Mouse (Mus musculus) heart, embryonic 11.5 days (tissue): ENCODE measurements at regions not wholly inside any gene's neighbourhood (a gene's known extent, or its start where the extent isn't known, plus 50 kb on each side); places are given as distances from the start of the nearest gene placed in this dataset.

ENCODE experiments used
- ATAC-seq: fragments of 200-750 bp; cut with Nextera tagmentation; replicated peaks from 2 replicates; pipeline ENCODE4 v1.8.0; 2017; ENCODE audit warnings: moderate library complexity; ENCODE audit not compliant: insufficient number of reproducible peaks, low FRiP score, low TSS enrichment
- H3K27ac ChIP-seq: fragments of 300-500 bp; sonication (generic); 2 replicates; pipeline ENCODE4 v1.5.1; 2014; ENCODE audit warnings: mild to moderate bottlenecking, low read depth, low read length
- H3K27me3 ChIP-seq: fragments of 300-500 bp; sonication (generic); 2 replicates; pipeline ENCODE4 v1.6.1; 2014; ENCODE audit warnings: mild to moderate bottlenecking, low read length, mixed read lengths; ENCODE audit not compliant: control insufficient read depth, insufficient read depth
- H3K36me3 ChIP-seq: fragments of 300-500 bp; sonication (generic); 2 replicates; pipeline ENCODE4 v1.6.1; 2014; ENCODE audit warnings: mild to moderate bottlenecking, low read length, moderate library complexity, mixed read lengths; ENCODE audit not compliant: control insufficient read depth, insufficient read depth
- H3K4me1 ChIP-seq: fragments of 300-500 bp; sonication (generic); 2 replicates; pipeline ENCODE4 v1.6.1; 2014; ENCODE audit warnings: low read length; ENCODE audit not compliant: control insufficient read depth, insufficient read depth
- H3K4me2 ChIP-seq: fragments of 300-500 bp; sonication (generic); 2 replicates; pipeline ENCODE4 v1.6.1; 2014; ENCODE audit warnings: mild to moderate bottlenecking, moderate library complexity
- H3K4me3 ChIP-seq: fragments of 300-500 bp; sonication (generic); 2 replicates; pipeline ENCODE4 v1.5.1; 2014; ENCODE audit warnings: low read depth, low read length
- H3K9ac ChIP-seq: fragments of 300-500 bp; sonication (generic); 2 replicates; pipeline ENCODE4 v1.6.1; 2014; ENCODE audit warnings: mild to moderate bottlenecking, low read depth, low read length, moderate library complexity
- H3K9me3 ChIP-seq: fragments of 300-500 bp; sonication (generic); replicated peaks from 2 replicates; pipeline ENCODE4 v1.6.1; 2016; ENCODE audit warnings: low read length; ENCODE audit not compliant: control insufficient read depth
- WGBS: fragments of 180-500 bp; shearing (Covaris S2); extraction: QIAGEN DNeasy Blood & Tissue Kit; methylation state at CpG from one replicate; pipeline ENCODE4 v1.1.7; 2014; ENCODE audit not compliant: insufficient replicate concordance; 5-methylcytosine and 5-hydroxymethylcytosine counted together

- Histone ChIP-seq H3K4me2 (peak overlapping the region; percentile 53), H3K27ac (no peak overlapping the region), H3K27me3 (0 out of 2 replicates have a peak, but pooled peaks cover 3% of the 10 kb centered on the region), H3K9ac (no peak overlapping the region), H3K9me3 (no peaks in the 10 kb centered on the region), H3K4me1 (peaks cover 8% of the 10 kb centered on the region), H3K4me3 (peak overlapping the region; percentile 18; the same call in 1 of the 2 replicates), H3K36me3 (no peaks in the 10 kb centered on the region)
- 23% methylated on average over 16 of the region's 16 CpGs for WGBS
- no peak for ATAC-seq
Measured at GRCm38 (mm10) chr12:29232492-29233447, 295.4 kb upstream of the Myt1l start.

GRCm38 (mm10) chr12:29236496-29236895, 291.7 kb upstream of the Myt1l start:
- no peak overlapping the region for H3K4me3 ChIP-seq
- no peak overlapping the region for H3K27ac ChIP-seq
- no peak for ATAC-seq
- WGBS, result 75% methylated on average over 2 of the region's 2 CpGs
- H3K4me2 ChIP-seq, result no peak overlapping the region
- no peaks in the 10 kb centered on the region for H3K36me3 ChIP-seq
- H3K27me3 ChIP-seq, result no peaks in the 10 kb centered on the region
- H3K9ac ChIP-seq, result no peak overlapping the region
- peaks cover 10% of the 10 kb centered on the region for H3K4me1 ChIP-seq
- no peaks in the 10 kb centered on the region for H3K9me3 ChIP-seq

GRCm38 (mm10) chr12:29237516-29237915, 290.7 kb upstream of the Myt1l start:
- Histone ChIP-seq H3K9ac (no peak overlapping the region), H3K4me1 (peaks cover 7% of the 10 kb centered on the region), H3K36me3 (no peaks in the 10 kb centered on the region), H3K4me3 (no peak overlapping the region), H3K4me2 (no peak overlapping the region), H3K27ac (no peak overlapping the region), H3K9me3 (no peaks in the 10 kb centered on the region), H3K27me3 (no peaks in the 10 kb centered on the region)
- ATAC-seq, result no peak
- WGBS, result 66% methylated on average over 5 of the region's 5 CpGs

- H3K4me2 ChIP-seq, result no peak overlapping the region
- no peaks in the 10 kb centered on the region for H3K36me3 ChIP-seq
- H3K4me1 ChIP-seq, result 0 out of 2 replicates have a peak, but pooled peaks cover 2% of the 10 kb centered on the region
- no peak overlapping the region for H3K27ac ChIP-seq
- no peak overlapping the region for H3K9ac ChIP-seq
- no peak for ATAC-seq
- H3K4me3 ChIP-seq, result no peak overlapping the region
- H3K27me3 ChIP-seq, result no peaks in the 10 kb centered on the region
- H3K9me3 ChIP-seq, result no peaks in the 10 kb centered on the region
- WGBS, result 73% methylated on average over 3 of the region's 3 CpGs
Measured at GRCm38 (mm10) chr12:29239482-29239881, 288.7 kb upstream of the Myt1l start.

- 21% methylated on average over 5 of the region's 5 CpGs for WGBS
- H3K9ac ChIP-seq, result no peak overlapping the region
- H3K27ac ChIP-seq, result no peak overlapping the region
- no peak overlapping the region for H3K4me3 ChIP-seq
- H3K4me2 ChIP-seq, result no peak overlapping the region
- no peaks in the 10 kb centered on the region for H3K27me3 ChIP-seq
- no peaks in the 10 kb centered on the region for H3K9me3 ChIP-seq
- 0 out of 2 replicates have a peak, but pooled peaks cover 2% of the 10 kb centered on the region for H3K4me1 ChIP-seq
- no peak for ATAC-seq
- H3K36me3 ChIP-seq, result no peaks in the 10 kb centered on the region
Measured at GRCm38 (mm10) chr12:29239975-29240374, 288.2 kb upstream of the Myt1l start.

GRCm38 (mm10) chr12:29243087-29243486, 285.1 kb upstream of the Myt1l start:
- no peak overlapping the region for H3K4me2 ChIP-seq
- WGBS, result 78% methylated on average over 5 of the region's 5 CpGs
- H3K4me1 ChIP-seq, result 0 out of 2 replicates have a peak, but pooled peaks cover 2% of the 10 kb centered on the region
- no peak overlapping the region for H3K4me3 ChIP-seq
- no peaks in the 10 kb centered on the region for H3K9me3 ChIP-seq
- no peak for ATAC-seq
- no peak overlapping the region for H3K27ac ChIP-seq
- no peak overlapping the region for H3K9ac ChIP-seq
- no peaks in the 10 kb centered on the region for H3K27me3 ChIP-seq
- H3K36me3 ChIP-seq, result no peaks in the 10 kb centered on the region

GRCm38 (mm10) chr12:29246041-29246440, 282.1 kb upstream of the Myt1l start:
- no peak for ATAC-seq
- WGBS, result 42% methylated on average over 3 of the region's 3 CpGs
- Histone ChIP-seq H3K4me1 (no peaks in the 10 kb centered on the region), H3K9me3 (no peaks in the 10 kb centered on the region), H3K4me3 (no peak overlapping the region), H3K36me3 (no peaks in the 10 kb centered on the region), H3K27ac (no peak overlapping the region), H3K4me2 (no peak overlapping the region), H3K9ac (no peak overlapping the region), H3K27me3 (no peaks in the 10 kb centered on the region)

GRCm38 (mm10) chr12:29247356-29247755, 280.8 kb upstream of the Myt1l start:
- no peak overlapping the region for H3K4me3 ChIP-seq
- no peak overlapping the region for H3K9ac ChIP-seq
- H3K27ac ChIP-seq, result no peak overlapping the region
- no peaks in the 10 kb centered on the region for H3K9me3 ChIP-seq
- no peaks in the 10 kb centered on the region for H3K36me3 ChIP-seq
- H3K4me1 ChIP-seq, result no peaks in the 10 kb centered on the region
- WGBS, result 62% methylated on average over 5 of the region's 5 CpGs
- ATAC-seq, result no peak
- H3K27me3 ChIP-seq, result no peaks in the 10 kb centered on the region
- H3K4me2 ChIP-seq, result no peak overlapping the region

GRCm38 (mm10) chr12:29248459-29248858, 279.7 kb upstream of the Myt1l start:
- Histone ChIP-seq H3K4me2 (no peak overlapping the region), H3K9ac (no peak overlapping the region), H3K27ac (no peak overlapping the region), H3K4me3 (no peak overlapping the region), H3K36me3 (no peaks in the 10 kb centered on the region), H3K4me1 (no peaks in the 10 kb centered on the region), H3K9me3 (no peaks in the 10 kb centered on the region), H3K27me3 (no peaks in the 10 kb centered on the region)
- ATAC-seq, result no peak
- WGBS, result 78% methylated on average over 10 of the region's 10 CpGs
